Mouse (Mus musculus): ENCODE measurements around the gene Selenbp2.

GRCm38 (mm10) chr3:94690616-94691247 lies 2.6 kb upstream of the Selenbp2 start:
- TF ChIP-seq CTCF (IDR thresholded peaks at IDR 0.05; ENCODE audit: low read depth, low read length) (no peak), POLR2A (IDR thresholded peaks at IDR 0.05; ENCODE audit: insufficient read depth, low read length) (no peak), EP300 (IDR thresholded peaks at IDR 0.05; ENCODE audit: insufficient read depth, low read depth, low read length) (no peak)

Data from ES-Bruce4 (cell line).